Mouse (Mus musculus) spleen, postnatal 10 days (tissue): ENCODE measurements around the gene Actbl2.

ENCODE experiments used
- DNase-seq, 2 experiments: peaks; one replicate each; pipeline ENCODE4 v3.0.0; 2021 to 2022; ENCODE audit warnings: low spot score in 2 of 2

Gene Actbl2

DNA sequence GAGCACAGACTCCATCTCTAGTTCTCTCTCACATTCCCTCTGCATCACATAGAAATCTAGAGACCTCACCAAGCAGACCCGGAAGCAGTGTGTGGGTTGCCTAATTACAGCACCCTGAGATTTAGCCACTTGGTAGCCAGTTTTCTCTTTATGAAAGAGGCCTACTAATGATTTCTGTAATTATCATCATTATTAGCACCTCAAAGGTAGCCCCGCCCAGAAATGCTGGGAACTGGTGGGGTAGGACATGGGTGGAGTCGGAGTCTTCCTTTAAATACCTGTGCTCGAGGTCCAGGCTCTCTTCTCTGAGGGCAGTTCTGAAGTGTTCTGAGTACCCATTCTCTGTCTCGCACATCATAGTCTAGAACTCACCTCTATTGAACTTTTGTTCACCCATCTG is at the start of gene Actbl2:
TSS of gene Actbl2 (plus strand) at position 301 of the 400 bp plus-strand sequence.
- no peak for DNase-seq

DNA sequence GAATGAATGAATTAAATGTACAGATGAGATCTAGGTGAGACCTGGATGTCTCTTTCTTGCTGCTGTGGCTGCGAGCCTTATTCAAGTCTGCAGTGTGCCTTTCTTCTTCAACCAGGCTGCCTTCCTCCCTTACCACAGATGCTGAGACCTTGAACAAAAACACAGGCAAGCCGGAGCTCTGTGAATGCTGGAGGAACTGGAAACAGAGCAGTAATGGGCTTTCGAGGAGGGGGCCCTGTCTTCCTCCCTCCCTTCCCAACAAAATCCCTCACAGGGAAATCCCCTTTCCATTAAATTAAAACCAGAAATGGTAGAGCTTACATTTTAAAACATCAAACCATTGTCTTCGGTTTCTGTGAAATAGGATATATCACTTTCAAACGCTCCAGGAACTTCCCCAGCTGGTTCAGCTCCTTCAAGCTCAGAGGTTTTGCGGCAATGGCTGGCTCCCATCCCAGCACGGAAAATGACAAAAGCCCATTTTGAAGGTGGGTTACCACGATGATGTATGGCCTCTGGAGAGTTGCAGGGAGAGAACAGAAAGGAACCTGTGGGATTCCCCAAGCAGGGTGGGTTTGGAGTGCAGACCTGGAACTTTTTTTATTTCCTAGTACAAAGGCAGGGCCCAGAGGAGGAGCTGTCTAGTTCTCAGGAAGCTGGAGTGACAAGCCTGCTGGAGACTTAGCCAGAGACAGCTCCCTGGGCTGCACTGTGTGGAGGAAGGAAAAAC is 44.0 kb upstream of the Actbl2 start:
- DNase-seq, result no peak

DNA sequence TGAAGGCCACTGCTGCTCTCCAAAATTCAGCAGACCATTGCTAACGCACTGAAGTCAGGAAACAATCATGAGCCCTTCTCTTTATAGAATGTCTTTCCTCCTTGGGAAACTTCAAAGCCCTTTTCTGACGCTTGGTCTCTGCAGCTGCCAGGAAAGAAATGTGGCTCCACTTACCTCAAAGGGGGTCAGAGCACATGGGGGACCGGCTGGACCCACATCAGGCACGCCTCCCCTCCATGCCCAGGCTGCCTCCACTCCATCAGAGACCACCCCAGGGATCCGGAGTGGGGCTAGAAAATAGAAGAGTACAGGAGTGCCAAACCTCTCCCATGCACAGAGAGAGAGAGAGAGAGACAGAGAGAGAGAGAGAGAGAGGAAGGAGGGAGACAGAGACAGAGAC is 26.0 kb upstream of the Actbl2 start:
- DNase-seq, result no peak

DNA sequence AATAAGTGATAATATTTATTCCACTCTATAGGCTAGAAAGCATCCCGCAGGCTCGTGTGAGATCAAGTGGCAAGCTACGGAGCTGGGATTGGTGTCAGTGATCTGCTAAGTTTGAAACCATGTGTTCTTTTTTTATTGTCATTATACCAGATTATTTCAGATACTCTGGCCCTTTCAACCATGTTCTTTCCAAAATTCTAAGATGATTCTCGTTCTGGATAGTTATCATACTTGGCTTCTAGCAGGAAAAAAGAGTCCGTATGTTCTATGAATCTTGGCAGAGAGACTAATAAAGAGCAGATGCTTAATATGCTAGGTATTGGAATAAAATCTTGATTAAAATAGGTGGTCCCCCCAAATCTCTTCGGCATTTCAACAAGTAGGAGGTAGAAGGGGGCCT is 25.3 kb upstream of the Actbl2 start:
- no peak for DNase-seq

DNA sequence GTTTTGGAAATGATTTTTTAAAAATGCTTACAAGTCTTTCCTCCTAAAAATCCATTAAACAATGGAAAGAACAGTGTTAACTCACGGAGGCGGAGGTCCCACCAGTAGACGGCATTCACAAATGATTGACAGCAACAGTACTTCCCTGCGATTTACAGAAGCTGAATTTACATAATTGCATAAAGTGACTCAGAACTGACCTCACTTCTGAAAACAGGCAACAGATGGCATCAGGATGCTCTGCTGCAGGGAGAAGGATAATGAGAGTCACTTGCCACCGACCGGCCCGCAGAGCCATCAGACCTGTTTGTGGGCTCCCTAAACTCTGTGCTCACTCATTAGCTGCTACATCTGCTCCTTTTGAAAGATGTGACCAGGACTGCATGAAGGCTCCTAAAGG is 22.4 kb upstream of the Actbl2 start:
- DNase-seq, result no peak

DNA sequence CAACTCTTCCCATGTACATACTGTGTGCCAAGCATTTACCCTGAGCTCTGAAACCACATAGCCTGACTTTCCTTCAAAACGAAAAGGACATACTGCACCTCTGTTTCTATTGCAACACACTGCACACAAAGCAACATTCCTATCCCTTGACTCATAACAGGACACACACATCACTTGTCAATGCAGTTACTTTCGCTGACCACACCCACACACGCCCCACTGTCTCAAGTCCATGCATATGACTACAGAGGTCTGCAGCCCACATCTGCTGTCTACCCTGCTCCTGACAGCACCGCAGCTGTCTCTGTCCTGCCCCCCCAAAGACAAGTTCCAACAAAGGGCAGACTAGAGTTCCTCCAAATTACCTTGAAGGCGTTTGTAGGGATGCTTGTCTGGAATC is 21.5 kb upstream of the Actbl2 start:
- DNase-seq, result no peak

DNA sequence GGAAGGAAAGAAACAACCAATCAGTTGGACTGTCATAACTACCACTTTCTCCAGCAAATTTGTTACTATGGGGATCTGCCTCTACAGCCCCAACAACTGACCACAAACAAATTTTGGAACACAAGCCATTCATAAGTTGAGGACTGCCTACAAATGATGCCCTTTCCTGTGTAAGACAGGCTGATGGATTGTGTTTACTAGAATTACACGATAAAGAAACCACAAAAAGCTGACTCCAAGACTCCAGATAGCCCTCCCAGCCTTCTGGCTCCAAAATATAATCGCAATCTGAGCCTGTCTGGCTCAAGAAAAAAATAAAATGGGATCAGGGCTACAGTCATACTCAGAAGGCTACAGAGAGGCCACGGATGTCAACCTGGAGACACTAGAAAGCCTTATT is 20.2 kb upstream of the Actbl2 start:
- no peak for DNase-seq

DNA sequence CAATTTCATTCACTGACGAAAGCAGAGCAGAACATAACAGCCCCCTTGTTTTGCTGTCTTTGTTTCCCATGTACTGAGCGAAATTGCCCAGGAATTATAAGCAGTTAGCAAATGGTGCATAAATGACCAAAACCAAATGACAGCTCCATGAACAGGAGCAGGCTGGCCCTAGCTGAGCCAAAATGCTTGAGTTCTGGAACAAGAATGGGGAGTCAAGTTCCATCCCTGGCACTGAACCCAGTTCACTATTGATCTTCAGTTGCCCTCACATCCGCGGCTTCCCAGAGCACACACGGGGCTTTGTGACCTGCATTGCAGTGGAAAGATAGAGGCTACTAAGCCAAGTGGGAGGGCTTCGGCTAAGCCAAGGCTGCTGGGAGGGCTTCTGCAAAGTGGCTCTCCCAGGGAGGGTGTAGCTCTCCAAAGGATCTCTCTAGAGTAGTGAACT is 19.1 kb upstream of the Actbl2 start:
- DNase-seq, result no peak

DNA sequence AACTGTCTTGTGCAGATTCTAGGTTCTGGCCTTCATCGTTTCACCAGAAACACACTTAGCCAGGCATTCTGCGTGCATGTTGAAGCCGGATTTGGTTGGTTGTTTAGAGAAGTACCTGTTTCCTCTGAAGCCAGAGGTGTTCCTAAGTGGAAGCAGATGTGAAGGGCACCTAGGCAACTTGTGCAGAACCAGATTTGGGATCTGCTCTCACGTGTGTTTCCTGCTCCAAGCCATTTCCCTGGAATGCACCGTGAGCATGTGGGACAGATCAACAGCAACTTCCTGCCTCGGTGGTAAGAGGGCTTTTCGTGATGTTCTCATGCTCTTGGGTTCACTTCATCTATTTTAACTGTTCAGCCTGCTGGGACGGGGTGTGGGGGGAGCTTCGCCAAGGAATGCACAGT is 18.4 kb upstream of the Actbl2 start:
- no peak for DNase-seq

DNA sequence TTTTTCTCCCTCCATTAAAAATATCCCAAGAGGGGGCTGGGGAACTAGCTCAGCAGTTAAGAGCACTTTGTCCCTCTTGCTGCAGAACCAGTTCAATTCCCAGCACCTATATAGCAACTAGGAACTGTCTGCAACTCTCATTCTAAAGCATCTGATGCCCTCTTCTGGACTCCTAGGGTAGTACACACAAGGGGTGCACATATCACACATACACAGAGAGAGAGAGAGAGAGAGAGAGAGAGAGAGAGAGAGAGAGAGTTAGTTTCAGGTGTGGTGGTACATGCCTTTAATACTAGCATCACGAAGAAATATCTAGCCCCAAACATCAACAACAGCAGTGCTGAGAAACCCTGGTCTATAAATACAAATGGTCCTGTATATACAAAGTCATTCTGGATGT is 17.5 kb upstream of the Actbl2 start:
- no peak for DNase-seq

DNA sequence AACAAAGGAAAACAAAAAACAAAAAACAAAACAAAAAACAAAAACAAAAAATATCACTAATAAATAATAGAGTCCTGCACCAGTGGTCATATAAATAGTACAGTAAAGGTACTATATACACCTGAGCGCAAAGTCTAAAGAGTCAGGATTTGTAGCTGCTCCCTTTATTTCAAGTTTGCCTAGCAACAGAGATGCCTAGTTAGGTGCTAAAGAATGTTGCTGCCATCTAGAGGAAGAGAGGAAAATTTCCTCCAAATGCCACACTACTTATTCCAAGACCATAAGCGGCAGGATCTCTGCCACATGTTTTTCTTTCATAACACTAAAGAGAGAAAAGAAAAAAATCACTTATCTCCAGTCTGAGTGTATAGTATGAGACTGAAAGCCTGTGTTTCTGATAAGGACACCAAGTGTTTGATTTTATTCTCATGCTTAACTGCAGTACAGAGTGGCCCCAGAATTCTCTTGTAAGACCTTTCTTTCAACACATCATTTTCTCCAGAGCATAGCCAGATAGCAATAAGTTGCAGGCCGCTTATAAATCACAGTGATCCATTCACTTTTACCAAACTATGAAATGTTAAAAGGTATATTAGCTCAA is 16.8 kb upstream of the Actbl2 start:
- DNase-seq, result no peak

DNA sequence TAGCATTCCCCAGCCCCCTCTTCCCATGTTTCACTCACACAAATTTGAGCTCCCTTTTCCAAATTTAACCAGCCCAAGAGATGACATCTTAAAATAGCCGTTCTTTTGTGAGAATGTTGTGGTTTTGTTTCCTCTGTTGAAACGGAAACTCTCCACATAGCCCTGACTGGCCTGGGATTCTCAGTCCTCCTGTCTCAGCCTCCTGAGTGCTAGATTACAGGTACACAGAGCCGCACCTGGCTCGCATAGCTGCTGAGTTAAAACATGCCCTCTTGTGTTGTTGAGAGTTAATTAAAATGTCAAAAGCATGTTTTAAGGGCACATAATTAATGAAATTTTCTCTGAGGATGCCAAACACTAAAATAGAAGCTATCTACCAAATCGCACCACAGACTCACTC is 3.7 kb upstream of the Actbl2 start:
- no peak for DNase-seq

DNA sequence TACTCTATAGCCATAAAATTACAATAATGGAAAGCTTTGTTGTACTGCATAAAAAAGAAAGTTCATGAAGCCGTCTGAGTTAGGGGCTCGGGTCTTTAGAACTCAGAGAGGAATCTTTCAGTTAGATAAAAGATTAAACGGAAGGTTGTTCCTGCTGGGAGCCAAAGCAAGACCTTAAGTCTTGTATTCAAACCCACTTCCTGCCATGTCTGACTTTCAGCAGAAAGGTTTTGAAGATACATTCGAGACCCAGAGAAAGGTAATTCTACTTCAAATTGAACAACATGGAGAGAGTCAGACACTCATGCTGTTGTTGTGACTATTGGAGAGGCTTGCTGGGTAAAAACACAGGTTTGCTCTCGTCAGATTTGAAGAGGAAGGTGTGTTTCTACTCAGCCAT is 3.0 kb upstream of the Actbl2 start:
- no peak for DNase-seq

DNA sequence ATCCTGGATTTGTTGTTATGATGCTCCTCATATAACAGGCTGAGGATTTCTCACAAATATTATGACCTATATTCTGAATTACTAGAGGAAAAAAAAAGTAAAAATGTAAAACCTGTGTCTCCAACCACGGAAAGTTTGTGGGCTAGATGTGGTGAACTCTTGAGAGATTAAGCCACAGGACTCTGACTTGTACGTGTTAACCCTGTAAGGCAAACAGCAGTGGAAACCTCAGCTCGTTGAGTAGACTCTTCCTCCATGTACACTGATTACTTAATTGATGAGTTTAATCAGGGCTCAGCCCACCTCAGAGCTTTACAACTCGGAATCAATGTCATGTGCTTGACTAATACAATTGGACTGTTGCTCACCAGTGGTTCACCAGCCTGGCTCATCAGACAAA is 3.2 kb downstream of the Actbl2 start:
- no peak for DNase-seq

DNA sequence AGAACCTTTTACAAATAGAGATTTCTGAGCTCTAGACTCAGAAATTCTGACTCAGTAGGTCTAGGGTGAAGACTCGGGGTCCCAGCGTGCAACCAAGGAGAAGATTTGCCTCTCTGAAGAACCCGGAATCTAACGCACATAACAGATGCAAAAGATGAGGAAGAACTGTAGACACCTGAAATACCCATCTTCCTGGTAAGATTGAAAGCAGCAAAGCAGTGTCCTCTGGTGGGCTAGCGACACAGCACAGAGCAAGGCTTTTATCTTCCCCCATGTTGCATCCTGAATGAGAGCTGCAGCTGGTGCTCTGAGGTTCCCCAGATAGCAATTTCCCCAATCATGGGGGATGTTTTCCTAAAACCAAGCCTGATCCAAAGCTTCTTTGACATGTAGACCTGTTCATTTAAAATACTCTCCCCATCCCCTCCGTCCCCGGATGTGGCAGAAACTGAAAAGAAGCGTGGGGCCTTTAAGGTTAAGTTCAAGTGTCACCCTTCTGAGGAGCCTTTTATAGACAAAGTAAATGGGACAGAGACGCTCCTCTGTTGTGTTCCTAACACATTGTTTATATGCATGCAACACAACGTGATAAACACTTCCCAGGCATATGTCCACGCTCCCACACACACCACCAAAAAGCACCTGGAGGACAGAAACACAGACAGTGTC is 3.7 kb downstream of the Actbl2 start:
- no peak for DNase-seq

DNA sequence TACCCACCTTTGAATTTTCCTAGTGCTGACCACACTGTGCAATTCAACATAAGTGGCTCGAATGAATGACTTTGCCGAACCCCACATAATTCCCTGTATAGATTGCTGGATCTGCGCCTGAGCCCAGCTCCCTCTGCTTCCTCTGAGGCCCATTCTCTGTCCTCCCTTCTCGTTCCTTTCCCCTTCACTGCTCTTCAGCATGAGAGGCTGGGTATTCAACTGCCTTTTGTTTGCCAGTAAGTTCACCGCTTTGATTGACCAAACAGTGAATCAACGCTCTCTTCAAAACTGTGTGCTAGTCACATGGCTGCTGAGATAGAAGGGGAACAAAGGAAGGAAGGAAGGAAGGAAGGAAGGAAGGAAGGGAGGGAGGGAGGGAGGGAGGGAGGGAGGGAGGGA is 4.3 kb downstream of the Actbl2 start:
- no peak for DNase-seq

DNA sequence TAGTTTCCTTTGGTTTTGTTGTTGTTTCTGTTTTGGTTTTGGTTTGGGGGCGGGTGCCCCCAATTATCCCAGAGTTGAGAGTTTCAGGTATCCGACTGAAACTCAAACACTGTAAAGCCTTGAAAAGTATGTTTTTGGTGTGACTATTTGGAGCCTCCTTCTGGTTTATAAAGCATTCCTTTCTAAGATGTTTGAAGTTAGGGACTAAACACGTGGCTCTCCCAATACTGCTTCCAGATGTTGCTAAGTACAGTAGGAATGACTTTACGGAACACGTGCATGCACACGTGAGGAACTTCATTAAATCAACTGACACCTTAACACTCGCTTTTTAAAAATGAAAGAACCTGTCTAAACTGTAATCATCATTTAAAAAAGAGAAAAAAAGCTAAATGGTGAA is 4.9 kb downstream of the Actbl2 start:
- no peak for DNase-seq

DNA sequence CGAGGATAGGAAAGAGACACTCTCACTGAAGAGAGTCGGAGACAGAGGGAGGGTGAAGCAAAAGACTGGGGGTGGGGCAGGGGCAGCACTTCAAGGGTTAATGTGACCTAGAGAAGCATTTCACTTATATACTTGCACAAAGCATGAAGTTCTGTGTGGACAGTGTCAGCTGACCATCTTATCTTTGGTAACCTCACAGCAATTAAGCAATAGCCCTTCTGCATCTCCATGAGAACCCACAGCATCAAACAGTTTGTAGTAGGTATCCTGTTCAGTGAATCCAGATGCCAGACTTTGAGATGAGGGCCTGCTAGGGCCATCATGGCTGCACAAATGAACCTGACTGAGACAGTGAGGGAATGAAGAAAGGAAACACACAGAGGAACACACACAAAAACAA is 8.4 kb downstream of the Actbl2 start:
- no peak for DNase-seq

DNA sequence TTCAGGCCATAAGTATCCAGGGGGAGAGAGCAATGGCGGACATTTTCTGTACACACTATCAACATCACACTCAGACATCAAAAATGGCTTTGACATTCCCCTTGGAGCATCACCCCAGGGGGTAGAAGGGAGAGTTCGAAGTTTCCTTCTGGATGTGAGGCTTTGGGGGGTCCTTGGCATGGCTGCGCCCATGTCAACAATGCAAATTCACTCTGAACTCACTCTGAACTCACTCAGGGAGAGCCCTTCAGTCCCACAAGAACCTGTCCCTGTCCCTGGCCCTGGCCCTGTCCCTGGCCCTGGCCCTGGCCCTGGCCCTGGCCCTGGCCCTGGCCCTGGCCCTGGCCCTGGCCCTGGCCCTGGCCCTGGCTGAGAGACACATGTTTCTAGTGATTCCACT is 8.9 kb downstream of the Actbl2 start:
- no peak for DNase-seq

DNA sequence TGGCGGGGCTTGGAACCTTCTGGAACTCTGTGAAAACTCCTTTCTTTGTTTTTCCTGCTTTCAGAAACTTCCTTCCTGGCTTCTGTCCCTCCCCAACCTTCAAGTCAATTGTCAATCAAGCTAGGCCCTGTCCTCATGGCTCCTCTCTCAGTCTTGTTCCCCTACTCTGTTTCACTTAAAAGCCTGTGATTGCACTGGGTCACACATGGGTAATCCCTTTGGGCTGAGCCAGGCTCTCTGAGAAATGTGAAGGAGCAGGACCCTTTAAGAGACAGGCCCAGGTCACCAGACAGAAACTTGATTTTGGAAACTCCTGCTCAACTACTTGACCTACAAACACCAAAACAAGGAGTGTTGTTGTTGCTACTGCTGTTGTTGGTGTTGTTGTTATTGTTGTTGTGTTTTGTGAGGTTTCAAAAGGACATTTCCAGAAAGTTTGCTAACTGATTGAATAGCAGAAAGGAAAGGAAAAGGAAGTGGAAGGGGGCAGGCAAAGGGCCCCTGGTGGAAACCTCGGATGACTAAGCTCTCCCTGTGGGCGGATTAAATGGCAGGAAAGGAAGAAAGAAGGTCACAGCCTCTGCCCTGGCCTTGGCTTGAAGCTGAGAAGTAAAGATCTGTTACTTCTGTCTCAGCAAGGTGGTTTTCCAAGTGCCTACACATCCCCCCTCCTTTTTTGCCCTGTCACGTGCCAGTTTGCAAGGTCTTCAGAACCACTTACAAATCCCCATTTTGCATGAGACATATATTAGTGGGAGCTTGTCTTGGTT is 10.6 kb downstream of the Actbl2 start:
- no peak for DNase-seq

DNA sequence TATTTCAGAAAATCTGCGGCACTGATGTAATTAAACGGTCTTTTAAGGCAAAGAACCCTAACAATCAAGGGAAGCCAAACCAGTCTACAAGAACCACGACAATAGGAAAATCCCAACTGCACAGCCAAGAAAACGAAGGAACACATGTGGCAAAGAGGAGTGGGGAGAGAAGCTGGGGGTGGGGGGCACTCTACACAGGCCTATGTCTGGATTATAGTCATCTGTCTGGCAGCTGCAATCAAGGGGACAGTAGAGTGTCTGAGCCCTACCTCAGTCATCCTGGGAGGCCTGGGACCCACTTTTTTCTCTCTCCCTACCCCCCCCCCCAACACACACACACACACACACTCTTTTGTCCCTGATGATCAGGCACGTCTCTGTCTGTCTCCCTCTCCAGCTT is 12.0 kb downstream of the Actbl2 start:
- no peak for DNase-seq

DNA sequence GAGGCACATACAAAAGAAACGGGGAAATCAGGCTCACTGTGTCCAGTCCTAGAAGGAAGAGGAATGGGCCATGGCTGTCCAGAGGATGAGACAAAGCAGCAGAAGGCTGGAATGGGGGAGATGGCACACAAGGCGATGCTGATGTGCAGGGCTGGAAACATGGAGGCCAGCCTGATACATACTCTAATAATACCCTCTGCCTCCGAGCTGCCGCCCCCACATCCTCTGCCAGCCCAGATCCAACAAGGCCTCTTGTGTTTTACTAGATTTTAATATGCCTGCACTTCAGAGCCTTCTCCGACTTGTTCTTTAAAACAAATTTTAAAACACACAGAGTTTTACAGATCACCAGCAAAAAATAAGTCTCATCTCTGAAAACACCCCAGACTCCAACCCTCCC is 14.2 kb downstream of the Actbl2 start:
- no peak for DNase-seq
